Mouse (Mus musculus) CH12.LX (cell line): Measurements from ENCODE around the gene Las1l. TPM values are rescaled to one million over a fixed set of nuclear protein-coding genes. Genes with fewer than 3 reads are reported as not detected.
A peak's percentile ranks its signal among the peaks of the same experiment; 100 is the strongest.
"Not testable (repeated sequence)": the region's sequence is repeated elsewhere in the genome, so short reads cannot be mapped to it uniquely, and the experiment has no call there.

Experiments
- DNase-seq: peaks from one replicate; pipeline ENCODE4 v3.0.0-alpha.2; 2013; ENCODE audit errors: extremely low read depth
- H3K27ac ChIP-seq: 2 replicates; pipeline ENCODE4 v1.5.1; 2012; ENCODE audit warnings: low read depth, mild to moderate bottlenecking, control low read depth, moderate library complexity; ENCODE audit not compliant: insufficient read depth
- H3K27me3 ChIP-seq: replicated peaks from 2 replicates; pipeline ENCODE3; 2012; ENCODE audit warnings: inconsistent platforms
- H3K36me3 ChIP-seq, 2 experiments: replicated peaks in 1 of 2; 2 replicates each; pipeline versions ENCODE3 to v1.6.1; 2012; ENCODE audit warnings: inconsistent platforms in 1 of 2, low read length in 1 of 2, mild to moderate bottlenecking in 1 of 2, mixed read lengths in 1 of 2, moderate library complexity in 1 of 2; ENCODE audit not compliant: control insufficient read depth in 1 of 2, insufficient read depth in 1 of 2
- H3K4me1 ChIP-seq, 2 experiments: 2 replicates each; pipeline ENCODE4 v1.6.1; 2012; ENCODE audit warnings: inconsistent platforms in 1 of 2, moderate library complexity in 1 of 2; ENCODE audit not compliant: insufficient read depth in 2 of 2, control insufficient read depth in 1 of 2
- H3K4me2 ChIP-seq: 2 replicates; pipeline ENCODE4 v1.6.1; 2012; ENCODE audit warnings: low read depth, mild to moderate bottlenecking, control low read depth; ENCODE audit not compliant: poor library complexity, insufficient read depth, severe bottlenecking
- H3K4me3 ChIP-seq, 3 experiments: fragments of 150-350 bp in 1 of 3; sonication (generic) in 1 of 3; replicated peaks in 1 of 3; 2 replicates each; pipeline versions ENCODE3 to v1.5.1; 2011 to 2012; ENCODE audit warnings: low read depth in 2 of 3, low read length in 2 of 3, mild to moderate bottlenecking in 2 of 3, moderate library complexity in 2 of 3, control low read depth in 1 of 3, improper control_type of control experiment in 1 of 3, inconsistent platforms in 1 of 3, mixed read lengths in 1 of 3; ENCODE audit not compliant: poor library complexity in 1 of 3
- H3K79me2 ChIP-seq: replicated peaks from 2 replicates; pipeline ENCODE4 v1.6.1; 2012; ENCODE audit warnings: mild to moderate bottlenecking, moderate library complexity; ENCODE audit not compliant: control insufficient read depth, poor library complexity, insufficient read depth, severe bottlenecking; ENCODE audit errors: extremely low read depth
- H3K9ac ChIP-seq: 2 replicates; pipeline ENCODE4 v1.6.1; 2012; ENCODE audit warnings: low read depth, mild to moderate bottlenecking, control low read depth, moderate library complexity; ENCODE audit not compliant: insufficient read depth
- H3K9me3 ChIP-seq: replicated peaks from 2 replicates; pipeline ENCODE3; 2012; ENCODE audit warnings: low read length, inconsistent platforms, mixed read lengths
- BHLHE40 ChIP-seq: IDR thresholded peaks from 2 replicates; pipeline ENCODE4 v1.6.1; 2011; ENCODE audit warnings: mild to moderate bottlenecking, low read depth, low read length, improper control_type of control experiment
- CHD1 ChIP-seq: IDR thresholded peaks from 2 replicates; pipeline ENCODE4 v1.6.1; 2012; ENCODE audit warnings: low read depth, low read length, improper control_type of control experiment, inconsistent platforms
- CHD2 ChIP-seq: IDR thresholded peaks from 2 replicates; pipeline ENCODE4 v1.6.1; 2011; ENCODE audit warnings: low read length, improper control_type of control experiment
- CTCF ChIP-seq, 2 experiments: IDR thresholded peaks in 1 of 2; conservative IDR thresholded peaks in 1 of 2; 2 replicates each; pipeline ENCODE4 v1.5.1; 2011 to 2012; ENCODE audit warnings: low read depth in 2 of 2, low read length in 2 of 2, improper control_type of control experiment in 1 of 2, inconsistent platforms in 1 of 2, mild to moderate bottlenecking in 1 of 2, moderate library complexity in 1 of 2
- E2F4 ChIP-seq: IDR thresholded peaks from 2 replicates; pipeline ENCODE4 v1.6.1; 2011; ENCODE audit warnings: low read depth, low read length, improper control_type of control experiment; ENCODE audit not compliant: insufficient replicate concordance
- ELF1 ChIP-seq: IDR thresholded peaks from 2 replicates; pipeline ENCODE4 v1.6.1; 2014; ENCODE audit warnings: low read depth, mild to moderate bottlenecking, inconsistent platforms, low read length, improper control_type of control experiment
- GABPA ChIP-seq: IDR thresholded peaks from 2 replicates; pipeline ENCODE4 v1.6.1; 2012; ENCODE audit warnings: low read depth, low read length, improper control_type of control experiment, inconsistent platforms; ENCODE audit not compliant: insufficient replicate concordance
- HCFC1 ChIP-seq: IDR thresholded peaks from 2 replicates; pipeline ENCODE4 v1.6.1; 2012; ENCODE audit warnings: low read depth, mild to moderate bottlenecking, inconsistent platforms, low read length, improper control_type of control experiment
- IRF4 ChIP-seq: IDR thresholded peaks from 2 replicates; pipeline ENCODE4 v1.6.1; 2014; ENCODE audit warnings: low read depth, mild to moderate bottlenecking, inconsistent platforms, low read length, improper control_type of control experiment
- JUN ChIP-seq: IDR thresholded peaks from 2 replicates; pipeline ENCODE4 v1.6.1; 2011; ENCODE audit warnings: low read depth, mild to moderate bottlenecking, low read length, improper control_type of control experiment, moderate library complexity; ENCODE audit not compliant: insufficient read depth
- JUND ChIP-seq: conservative IDR thresholded peaks from 2 replicates; pipeline ENCODE4 v1.6.1; 2011; ENCODE audit warnings: low read depth, low read length, improper control_type of control experiment
- MAFK ChIP-seq: IDR thresholded peaks from 2 replicates; pipeline ENCODE4 v1.6.1; 2011; ENCODE audit warnings: low read length, improper control_type of control experiment; ENCODE audit not compliant: insufficient replicate concordance
- MEF2A ChIP-seq: IDR thresholded peaks from 2 replicates; pipeline ENCODE4 v1.6.1; 2014; ENCODE audit warnings: low read depth, mild to moderate bottlenecking, inconsistent platforms, low read length, improper control_type of control experiment, borderline replicate concordance
- MXI1 ChIP-seq: IDR thresholded peaks from 2 replicates; pipeline ENCODE4 v1.6.1; 2011; ENCODE audit warnings: mild to moderate bottlenecking, low read depth, low read length, improper control_type of control experiment
- MYC ChIP-seq: IDR thresholded peaks from 2 replicates; pipeline ENCODE4 v1.6.1; 2011; ENCODE audit warnings: low read depth, mild to moderate bottlenecking, improper control_type of control experiment, low read length
- NELFE ChIP-seq: IDR thresholded peaks from 2 replicates; pipeline ENCODE4 v1.6.1; 2011; ENCODE audit warnings: low read depth, low read length, improper control_type of control experiment
- POLR2A ChIP-seq: IDR thresholded peaks from 2 replicates; pipeline ENCODE4 v1.6.1; 2011; ENCODE audit warnings: low read depth, mild to moderate bottlenecking, improper control_type of control experiment, low read length
- POLR2AphosphoS2 ChIP-seq: IDR thresholded peaks from 2 replicates; pipeline ENCODE4 v1.6.1; 2011; ENCODE audit warnings: low read depth, low read length, improper control_type of control experiment
- RCOR1 ChIP-seq: conservative IDR thresholded peaks from 2 replicates; pipeline ENCODE4 v1.6.1; 2012; ENCODE audit warnings: low read depth, mild to moderate bottlenecking, inconsistent platforms, low read length, improper control_type of control experiment
- SMC3 ChIP-seq: IDR thresholded peaks from 2 replicates; pipeline ENCODE4 v1.6.1; 2011; ENCODE audit warnings: low read depth, low read length, improper control_type of control experiment
- TBP ChIP-seq: conservative IDR thresholded peaks from 2 replicates; pipeline ENCODE4 v1.6.1; 2011; ENCODE audit warnings: low read depth, low read length, improper control_type of control experiment
- UBTF ChIP-seq: IDR thresholded peaks from 2 replicates; pipeline ENCODE4 v1.6.1; 2012; ENCODE audit warnings: low read depth, mild to moderate bottlenecking, inconsistent platforms, low read length, improper control_type of control experiment, moderate library complexity
- ZMIZ1 ChIP-seq: IDR thresholded peaks from 2 replicates; pipeline ENCODE4 v1.6.1; 2012; ENCODE audit warnings: low read depth, mild to moderate bottlenecking, inconsistent platforms, low read length, improper control_type of control experiment
- ZNF384 ChIP-seq: IDR thresholded peaks from 2 replicates; pipeline ENCODE4 v1.6.1; 2012; ENCODE audit warnings: low read depth, low read length, improper control_type of control experiment, inconsistent platforms
- dilution Hi-C: fragments of 300-500 bp; cut with MboI; formaldehyde crosslinking; loops from 2 replicates; pipeline ENCODE4 v1.14.3; 2020; ENCODE audit warnings: low sequenced_read_pairs; ENCODE audit not compliant: extremely low pct_unique_long_range_greater_than_20kb, extremely low pct_ligation_motif_present
- in situ Hi-C: fragments of 300-500 bp; cut with MboI; formaldehyde crosslinking; loops from 3 replicates; pipeline ENCODE4 v1.14.3; 2019; ENCODE audit warnings: low sequenced_read_pairs, low pct_ligation_motif_present, low pct_unique_long_range_greater_than_20kb, mixed read lengths
- polyA plus RNA-seq: library from polyadenylated mRNA; unstranded; fragments of >175 nt; gene quantifications from 2 replicates; pipeline ENCODE4 v1.2.1, GENCODE M21; 2012; ENCODE audit warnings: low read depth; ENCODE audit not compliant: insufficient read length
- total RNA-seq, 2 experiments: library from RNA; depleted of rRNA; stranded (reverse); fragments of 300-350 nt in 1 of 2; fragments of >200 nt in 1 of 2; gene quantifications; 2 replicates each; pipeline ENCODE4 v1.2.3; 2012 to 2014

Gene Las1l
- total and polyA plus RNA-seq, 3 experiments = 31.9 to 108 (median 33.1) TPM

DNA sequence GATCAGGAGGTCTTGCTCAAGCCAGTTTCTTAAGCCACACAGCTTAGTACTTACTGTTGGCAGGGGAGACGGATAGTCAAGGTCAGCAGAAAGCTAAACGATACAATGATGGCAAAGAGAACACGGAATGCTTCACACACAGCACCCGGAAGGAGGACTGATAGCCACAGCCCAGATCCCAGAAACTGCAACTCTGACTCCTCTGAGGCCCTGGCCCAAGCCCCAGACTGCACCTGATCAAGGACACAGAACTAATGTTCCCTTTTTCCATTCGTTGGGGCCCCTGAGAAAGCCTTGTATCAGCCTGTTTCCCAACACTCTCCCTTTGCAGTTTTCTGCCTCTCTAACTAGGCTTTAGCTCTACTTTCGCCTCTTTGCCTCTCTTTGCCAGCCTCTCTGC lies 8.3 kb upstream of the Las1l start:
- Histone ChIP-seq H3K36me3 (peaks cover 0 to 12% of the 10 kb centered on the region in 2 experiments), H3K27ac (no peak overlapping the region), H3K27me3 (no peaks in the 10 kb centered on the region), H3K4me2 (no peak overlapping the region), H3K79me2 (no peaks in the 10 kb centered on the region), H3K9ac (no peak overlapping the region), H3K4me1 (peaks cover 0 to 29% of the 10 kb centered on the region in 2 experiments; a peak in 2 of 4 replicates), H3K4me3 (no peak overlapping the region), H3K9me3 (no peaks in the 10 kb centered on the region)
- in situ Hi-C loops = no loop called here
- dilution Hi-C loops = no loop called here
- TF ChIP-seq TBP (no peak), MYC (no peak), JUND (no peak), ZNF384 (no peak), UBTF (no peak), JUN (no peak), CHD2 (no peak), POLR2AphosphoS2 (no peak), HCFC1 (no peak), GABPA (no peak), BHLHE40 (no peak), MAFK (no peak), NELFE (no peak), CTCF (conservative IDR thresholded peaks at IDR 0.05 in 1 of 2, IDR thresholded peaks at IDR 0.05 in 1 of 2; ENCODE audit: low read depth in 2 of 2, low read length in 2 of 2) (no peak), ELF1 (no peak), ZMIZ1 (no peak), MEF2A (no peak), SMC3 (no peak)
- DNase-seq = no peak

DNA sequence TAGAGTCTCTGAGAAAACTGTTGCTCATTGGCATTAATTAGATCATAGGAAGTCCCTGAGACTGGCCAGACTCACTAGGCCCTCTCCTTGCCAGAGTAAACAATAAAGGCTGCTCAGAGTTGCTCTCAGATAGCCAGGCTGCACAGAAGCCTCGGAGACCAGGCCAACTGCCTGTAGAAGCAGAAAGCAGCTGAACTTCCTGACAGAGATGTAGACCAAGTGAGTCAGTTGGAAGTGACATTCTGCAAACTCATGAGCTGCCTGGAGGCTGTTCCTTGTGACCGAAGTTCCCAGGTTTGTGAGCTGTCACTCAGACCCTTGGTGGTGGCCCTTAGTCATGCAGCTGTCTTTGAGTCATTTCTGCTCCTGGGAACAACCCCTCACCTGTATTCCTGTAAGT lies 6.6 kb upstream of the Las1l start:
- in situ Hi-C loops (no loop called here), dilution Hi-C loops (no loop called here)
- Histone ChIP-seq H3K27ac (no peak overlapping the region), H3K9ac (no peak overlapping the region), H3K36me3 (peaks cover 0 to 12% of the 10 kb centered on the region in 2 experiments), H3K9me3 (no peaks in the 10 kb centered on the region), H3K4me2 (no peak overlapping the region), H3K4me3 (no peak overlapping the region), H3K27me3 (no peaks in the 10 kb centered on the region), H3K79me2 (no peaks in the 10 kb centered on the region), H3K4me1 (peaks cover 0 to 25% of the 10 kb centered on the region in 2 experiments; a peak in 2 of 4 replicates)
- TF ChIP-seq MEF2A (no peak), GABPA (no peak), IRF4 (no peak), POLR2A (no peak), E2F4 (no peak), CHD1 (no peak), MXI1 (no peak), RCOR1 (no peak), CTCF (conservative IDR thresholded peaks at IDR 0.05 in 1 of 2, IDR thresholded peaks at IDR 0.05 in 1 of 2; ENCODE audit: low read depth in 2 of 2, low read length in 2 of 2) (no peak), SMC3 (no peak), MAFK (no peak), ELF1 (no peak), MYC (no peak), UBTF (no peak)
- no peak for DNase-seq

DNA sequence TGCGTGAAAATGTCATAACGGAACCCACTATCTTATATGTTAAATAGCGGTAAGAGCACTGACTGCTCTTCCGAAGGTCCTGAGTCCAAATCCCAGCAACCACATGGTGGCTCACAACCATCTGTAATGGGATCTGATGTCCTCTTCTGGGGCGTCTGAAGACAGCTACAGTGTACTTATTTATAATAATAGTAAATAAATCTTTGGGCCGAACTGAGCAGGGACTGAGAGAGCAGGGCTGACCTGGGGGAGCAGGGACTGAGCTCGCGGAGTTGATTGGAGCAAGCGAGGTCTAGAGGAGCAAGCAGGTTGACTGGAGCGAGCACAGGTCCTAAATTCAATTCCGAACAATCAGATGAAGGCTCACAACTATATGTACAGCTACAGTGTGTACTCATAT lies 699 bp upstream of the Las1l start:
- H3K79me2 ChIP-seq = peaks cover 13% of the 10 kb centered on the region
- peak; percentile 12 for DNase-seq
- H3K27me3 ChIP-seq, H3K9me3 ChIP-seq, H3K27ac ChIP-seq, in situ Hi-C loops, H3K4me1 ChIP-seq, dilution Hi-C loops: not testable (repeated sequence)
- peak overlapping the region; percentile 44; the same call in 1 of the 2 replicates for H3K4me2 ChIP-seq
- peaks cover 3 to 22% of the 10 kb centered on the region in 2 experiments for H3K36me3 ChIP-seq
- peak overlapping the region; percentile 44; the same call in 1 of the 2 replicates for H3K9ac ChIP-seq
- H3K4me3 ChIP-seq = peak overlapping the region; percentile 41 to 71 (median 53)
